Mouse (Mus musculus) CH12.LX (cell line): ENCODE data around the gene Nup210l.

Experiments used
- MAZ ChIP-seq: IDR thresholded peaks from 2 replicates; pipeline ENCODE4 v1.6.1; 2012; ENCODE audit warnings: low read depth, mild to moderate bottlenecking, inconsistent platforms, low read length, improper control_type of control experiment, moderate library complexity
- MEF2A ChIP-seq: IDR thresholded peaks from 2 replicates; pipeline ENCODE4 v1.6.1; 2014; ENCODE audit warnings: low read depth, mild to moderate bottlenecking, inconsistent platforms, low read length, improper control_type of control experiment, borderline replicate concordance
- RAD21 ChIP-seq: IDR thresholded peaks from 2 replicates; pipeline ENCODE4 v1.6.1; 2011; ENCODE audit warnings: low read depth, mild to moderate bottlenecking, low read length, improper control_type of control experiment, moderate library complexity
- ZNF384 ChIP-seq: IDR thresholded peaks from 2 replicates; pipeline ENCODE4 v1.6.1; 2012; ENCODE audit warnings: low read depth, low read length, improper control_type of control experiment, inconsistent platforms

DNA sequence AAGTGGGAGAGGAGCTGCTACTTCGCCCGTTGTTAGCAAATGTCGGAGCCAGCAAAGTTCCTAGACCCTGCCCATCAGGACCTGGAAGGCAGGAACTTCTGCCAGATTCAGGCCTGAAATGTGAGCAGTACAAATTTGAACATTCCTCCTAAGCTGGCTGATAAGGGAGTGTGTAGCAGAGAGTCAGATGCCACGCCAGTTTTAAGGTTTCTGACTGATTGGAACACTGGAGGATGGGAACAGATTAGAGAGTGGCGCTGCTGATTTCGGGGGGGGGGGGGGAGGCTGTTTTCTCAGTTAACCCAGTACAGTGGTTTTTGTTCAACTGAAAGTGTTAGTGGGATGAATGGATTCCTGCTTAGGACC, 23.5 kb upstream of the Nup210l start:
- TF ChIP-seq ZNF384 (no peak), RAD21 (no peak), MAZ (no peak), MEF2A (no peak)
